Mouse (Mus musculus) myocyte (in vitro differentiated cells): ENCODE measurements at regions not wholly inside any gene's neighbourhood (a gene's known extent, or its start where the extent isn't known, plus 50 kb on each side); places are given as distances from the start of the nearest gene placed in this dataset.
A peak's percentile ranks its signal among the peaks of the same experiment; 100 is the strongest.

ENCODE experiments used
- H3K27me3 ChIP-seq: one replicate; pipeline ENCODE4 v1.6.1; 2011; ENCODE audit not compliant: control insufficient read depth, insufficient read depth, insufficient read length
- H3K36me3 ChIP-seq: one replicate; pipeline ENCODE4 v1.6.1; 2011; ENCODE audit not compliant: control insufficient read depth, insufficient read depth
- H3K4me2 ChIP-seq: one replicate; pipeline ENCODE4 v1.6.1; 2011; ENCODE audit warnings: low read depth, control low read depth
- H3K4me3 ChIP-seq: one replicate; pipeline ENCODE4 v1.5.1; 2011; ENCODE audit warnings: mild to moderate bottlenecking, control low read depth, moderate library complexity
- H3K79me2 ChIP-seq: one replicate; pipeline ENCODE4 v1.6.1; 2011; ENCODE audit not compliant: control insufficient read depth, insufficient read depth
- H3ac ChIP-seq: one replicate; pipeline ENCODE4 v1.6.1; 2011; ENCODE audit not compliant: control insufficient read depth, insufficient read length
- CEBPB ChIP-seq: IDR thresholded peaks from 2 replicates; pipeline ENCODE4 v1.6.1; 2011; ENCODE audit warnings: mild to moderate bottlenecking, moderate library complexity; ENCODE audit not compliant: poor library complexity, insufficient read depth, severe bottlenecking
- E2F4 ChIP-seq: IDR thresholded peaks from one replicate; pipeline ENCODE4 v1.6.1; 2011; ENCODE audit warnings: mild to moderate bottlenecking, control low read depth, moderate library complexity; ENCODE audit not compliant: insufficient read depth
- MAX ChIP-seq: IDR thresholded peaks from one replicate; pipeline ENCODE4 v1.6.1; 2011; ENCODE audit warnings: low read depth, mild to moderate bottlenecking, control low read depth
- MYOD1 ChIP-seq, 3 experiments: IDR thresholded peaks; one replicate each; pipeline ENCODE4 v1.6.1; 2011; ENCODE audit warnings: control low read depth in 2 of 3, low read depth in 2 of 3, mild to moderate bottlenecking in 2 of 3, moderate library complexity in 1 of 3; ENCODE audit not compliant: insufficient read length in 2 of 3, control insufficient read depth in 1 of 3
- MYOG ChIP-seq, 3 experiments: IDR thresholded peaks; one replicate each; pipeline ENCODE4 v1.6.1; 2011; ENCODE audit warnings: control low read depth in 2 of 3, low read depth in 2 of 3, mild to moderate bottlenecking in 2 of 3; ENCODE audit not compliant: insufficient read length in 2 of 3, control insufficient read depth in 1 of 3, insufficient read depth in 1 of 3
- POLR2A ChIP-seq: IDR thresholded peaks from one replicate; pipeline ENCODE4 v1.6.1; 2011; ENCODE audit warnings: low read depth, mild to moderate bottlenecking, control low read depth, moderate library complexity; ENCODE audit not compliant: insufficient read length
- POLR2AphosphoS2 ChIP-seq: IDR thresholded peaks from one replicate; pipeline ENCODE4 v1.6.1; 2011; ENCODE audit warnings: low read depth, control low read depth; ENCODE audit not compliant: insufficient read length
- REST ChIP-seq: IDR thresholded peaks from one replicate; pipeline ENCODE4 v1.6.1; 2011; ENCODE audit warnings: mild to moderate bottlenecking, control low read depth, moderate library complexity; ENCODE audit not compliant: insufficient read depth, insufficient read length
- SRF ChIP-seq: IDR thresholded peaks from one replicate; pipeline ENCODE4 v1.6.1; 2011; ENCODE audit warnings: low read depth; ENCODE audit not compliant: control insufficient read depth, insufficient read length
- TCF12 ChIP-seq: IDR thresholded peaks from one replicate; pipeline ENCODE4 v1.6.1; 2011; ENCODE audit warnings: mild to moderate bottlenecking, control low read depth; ENCODE audit not compliant: poor library complexity, insufficient read depth, severe bottlenecking
- TCF3 ChIP-seq: IDR thresholded peaks from one replicate; pipeline ENCODE4 v1.6.1; 2011; ENCODE audit warnings: low read depth, control low read depth; ENCODE audit not compliant: insufficient read length
- USF1 ChIP-seq: IDR thresholded peaks from one replicate; pipeline ENCODE4 v1.6.1; 2011; ENCODE audit warnings: low read depth, mild to moderate bottlenecking, control low read depth, moderate library complexity

DNA sequence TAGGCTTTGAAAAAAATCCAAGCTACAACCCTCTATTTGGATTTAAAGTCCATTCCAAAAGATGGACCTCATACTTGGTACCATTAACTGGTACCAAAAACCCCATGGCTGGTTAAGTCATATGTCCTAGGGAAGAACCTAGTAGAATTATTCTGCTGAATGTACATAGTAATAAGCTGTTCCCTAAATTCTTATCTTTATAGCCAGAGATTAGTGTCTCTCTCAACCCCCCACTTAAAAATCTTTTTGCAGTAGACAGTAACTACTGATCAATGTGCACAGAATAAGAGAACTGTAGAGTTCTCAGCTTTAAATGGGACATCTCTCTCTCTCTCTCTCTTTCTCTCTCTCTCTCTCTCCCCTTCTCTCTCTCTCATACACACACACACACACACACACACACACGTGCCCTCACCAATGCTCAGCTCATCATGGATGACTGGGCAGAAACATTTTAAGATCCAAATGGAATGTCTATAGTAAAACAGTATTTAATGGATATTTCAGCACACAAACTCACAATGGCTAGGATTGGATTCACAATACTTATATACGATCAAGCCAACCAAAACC is 640.2 kb upstream of the Slc8a1 start:
- no peak overlapping the region for H3K4me3 ChIP-seq

DNA sequence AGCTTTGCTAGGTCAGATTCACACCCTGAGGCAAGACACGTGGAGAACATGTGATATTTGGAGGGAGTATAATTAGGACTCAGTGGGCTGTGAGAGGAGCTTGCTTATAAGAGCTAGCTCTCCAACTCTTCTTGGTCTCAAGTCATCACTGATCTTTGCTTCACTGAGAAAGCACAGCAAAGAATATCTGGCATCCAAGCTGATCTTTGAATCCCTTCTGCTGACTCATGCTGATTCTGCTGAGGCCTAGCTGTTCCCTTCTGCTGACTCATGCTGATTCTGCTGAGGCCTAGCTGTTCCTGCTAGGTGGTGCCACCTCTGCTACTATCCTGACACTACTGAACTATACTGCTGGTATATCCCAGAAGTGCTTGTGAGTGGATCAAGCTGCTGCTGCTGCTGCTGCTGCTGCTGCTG is 639.0 kb upstream of the Slc8a1 start:
- no peak overlapping the region for H3K4me3 ChIP-seq
- no peak overlapping the region for H3K4me2 ChIP-seq
- no peaks in the 10 kb centered on the region for H3K79me2 ChIP-seq
- H3K36me3 ChIP-seq = no peaks in the 10 kb centered on the region
- no peak for TF ChIP-seq CEBPB
- no peak for TF ChIP-seq TCF12
- no peak overlapping the region for H3ac ChIP-seq
- no peaks in the 10 kb centered on the region for H3K27me3 ChIP-seq

More for the DNA sequence above, 640.2 kb upstream of the Slc8a1 start:
- Histone ChIP-seq H3K27me3 (no peaks in the 10 kb centered on the region), H3K36me3 (no peaks in the 10 kb centered on the region), H3ac (no peak overlapping the region), H3K4me2 (no peak overlapping the region), H3K79me2 (no peaks in the 10 kb centered on the region)
- TF ChIP-seq SRF = no peak
- no peak for TF ChIP-seq POLR2A

DNA sequence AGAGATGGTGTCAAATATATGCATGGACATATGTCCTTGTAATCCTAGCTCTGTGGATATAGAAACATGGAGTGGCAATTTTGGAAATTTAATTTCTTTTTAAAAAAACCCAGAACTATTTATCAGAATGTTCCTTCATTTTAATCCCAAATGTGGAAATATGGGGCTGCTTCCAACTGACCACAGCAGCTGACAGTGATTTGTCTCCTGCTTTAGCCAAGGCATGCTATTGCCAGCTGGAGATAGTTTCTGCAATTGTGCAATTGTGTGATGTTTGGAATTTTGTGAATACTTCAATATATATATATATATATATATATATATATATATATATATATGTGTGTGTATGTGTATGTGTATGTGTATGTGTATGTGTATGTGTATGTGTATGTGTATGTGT is 629.7 kb upstream of the Slc8a1 start:
- TF ChIP-seq REST = no peak
- no peak for TF ChIP-seq SRF
- no peak for TF ChIP-seq MYOG (IDR thresholded peaks at IDR 0.05; ENCODE audit: control insufficient read depth in 1 of 3, insufficient read depth in 1 of 3, insufficient read length in 2 of 3, low read depth in 2 of 3)
- no peak for TF ChIP-seq MYOD1 (IDR thresholded peaks at IDR 0.05; ENCODE audit: control insufficient read depth in 1 of 3, insufficient read length in 2 of 3, low read depth in 2 of 3)
- TF ChIP-seq TCF12 = no peak
- no peak for TF ChIP-seq MAX
- no peak for TF ChIP-seq E2F4
- no peak for TF ChIP-seq POLR2AphosphoS2
- no peak for TF ChIP-seq USF1
- no peak for TF ChIP-seq CEBPB
- TF ChIP-seq TCF3 = no peak
- TF ChIP-seq POLR2A = no peak
- Histone ChIP-seq H3K4me3 (no peak overlapping the region), H3K79me2 (no peaks in the 10 kb centered on the region), H3K36me3 (no peaks in the 10 kb centered on the region), H3ac (no peak overlapping the region), H3K4me2 (no peak overlapping the region), H3K27me3 (no peaks in the 10 kb centered on the region)

DNA sequence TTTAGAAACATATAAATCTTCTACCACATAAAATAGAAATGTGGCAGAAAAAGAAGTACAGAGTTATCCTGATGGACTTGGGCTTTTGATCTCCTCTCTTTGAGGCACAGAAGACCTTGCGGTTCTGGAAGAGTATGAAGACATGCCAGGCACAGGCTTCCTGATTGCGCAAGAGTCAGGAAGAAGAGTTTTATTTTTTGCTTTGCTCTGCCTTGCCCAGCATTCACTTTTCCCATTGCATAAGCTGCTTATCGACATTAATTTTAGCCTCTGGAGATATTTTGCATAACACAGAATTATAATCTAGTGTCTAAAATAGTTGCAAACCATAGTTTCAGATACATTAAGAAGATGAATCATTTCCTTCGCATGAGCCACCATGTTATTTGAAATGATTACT is 627.8 kb upstream of the Slc8a1 start:
- H3ac ChIP-seq = no peak overlapping the region
- TF ChIP-seq USF1 (no peak), CEBPB (peak; percentile 90)
- H3K36me3 ChIP-seq = no peaks in the 10 kb centered on the region
- H3K4me3 ChIP-seq = no peak overlapping the region
- H3K4me2 ChIP-seq = no peak overlapping the region
- no peaks in the 10 kb centered on the region for H3K27me3 ChIP-seq
- H3K79me2 ChIP-seq = no peaks in the 10 kb centered on the region

DNA sequence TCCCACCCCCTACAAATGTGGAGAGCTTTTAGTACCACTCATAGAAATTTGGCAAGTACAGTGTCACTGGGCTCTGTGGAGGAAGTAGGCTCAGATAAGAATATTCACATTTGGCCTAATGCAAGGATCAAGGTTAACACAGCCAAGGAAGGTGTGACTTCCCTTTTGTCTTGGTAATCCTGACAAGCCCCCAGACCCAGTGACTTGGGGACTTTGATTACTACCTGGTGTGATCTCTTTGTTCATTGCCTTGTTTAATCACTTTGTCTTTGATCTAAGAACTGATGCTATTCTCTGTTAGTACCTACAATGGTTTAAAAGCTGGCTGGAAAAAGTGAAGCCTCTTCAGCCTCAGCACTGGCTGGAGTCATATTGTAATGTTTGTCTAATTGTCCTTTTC is 610.5 kb upstream of the Slc8a1 start:
- H3K36me3 ChIP-seq = no peaks in the 10 kb centered on the region
- no peak for TF ChIP-seq TCF3
- no peak for TF ChIP-seq MYOG (IDR thresholded peaks at IDR 0.05; ENCODE audit: control insufficient read depth in 1 of 3, insufficient read depth in 1 of 3, insufficient read length in 2 of 3, low read depth in 2 of 3)
- H3K27me3 ChIP-seq = no peaks in the 10 kb centered on the region
- H3K4me2 ChIP-seq = no peak overlapping the region
- H3K79me2 ChIP-seq = no peaks in the 10 kb centered on the region
- H3K4me3 ChIP-seq = no peak overlapping the region
- no peak overlapping the region for H3ac ChIP-seq

DNA sequence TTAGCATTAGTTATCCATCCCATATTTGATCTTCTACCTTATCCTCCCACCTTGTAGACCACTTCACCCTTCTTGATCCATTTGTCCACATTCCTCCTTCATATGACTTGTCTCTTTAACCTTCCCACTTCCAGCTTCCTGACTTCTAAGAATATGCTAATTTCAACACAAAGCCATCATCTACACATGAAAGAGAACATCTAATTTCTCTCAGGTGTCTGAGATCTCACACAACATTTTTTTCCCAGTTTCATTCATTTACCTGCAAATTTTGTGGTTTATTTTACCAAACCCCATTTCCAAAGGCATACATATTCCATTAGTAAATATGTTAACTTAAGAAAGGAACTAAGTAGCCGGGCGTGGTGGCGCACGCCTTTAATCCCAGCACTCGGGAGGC is 593.3 kb upstream of the Slc8a1 start:
- Histone ChIP-seq H3K36me3 (no peaks in the 10 kb centered on the region), H3K4me2 (no peak overlapping the region), H3K27me3 (no peaks in the 10 kb centered on the region), H3K79me2 (no peaks in the 10 kb centered on the region), H3K4me3 (no peak overlapping the region), H3ac (no peak overlapping the region)
- TF ChIP-seq POLR2AphosphoS2 (no peak), POLR2A (no peak), SRF (no peak), USF1 (no peak), E2F4 (no peak), MYOG (IDR thresholded peaks at IDR 0.05; ENCODE audit: control insufficient read depth in 1 of 3, insufficient read depth in 1 of 3, insufficient read length in 2 of 3, low read depth in 2 of 3) (no peak), REST (no peak), TCF12 (no peak), MYOD1 (IDR thresholded peaks at IDR 0.05; ENCODE audit: control insufficient read depth in 1 of 3, insufficient read length in 2 of 3, low read depth in 2 of 3) (no peak), TCF3 (no peak), CEBPB (no peak), MAX (no peak)
